Mouse (Mus musculus) stomach, postnatal 0 days (tissue): Measurements from ENCODE around the gene Pdxdc1. TPM values are rescaled to one million over a fixed set of nuclear protein-coding genes. Genes with fewer than 3 reads are reported as not detected.
A peak's percentile ranks its signal among the peaks of the same experiment; 100 is the strongest.

Experiments
- ATAC-seq: fragments of 200-750 bp; cut with Nextera tagmentation; 2 replicates; pipeline ENCODE4 v1.8.0; 2017; ENCODE audit not compliant: low FRiP score, low TSS enrichment
- DNase-seq: peaks from one replicate; pipeline ENCODE4 v3.0.0-alpha.2; 2016; ENCODE audit warnings: low spot score
- H3K27ac ChIP-seq: fragments of 300-500 bp; sonication (generic); replicated peaks from 2 replicates; pipeline ENCODE4 v1.5.1; 2014; ENCODE audit warnings: mild to moderate bottlenecking, control low read depth
- H3K27me3 ChIP-seq: fragments of 300-500 bp; sonication (generic); 2 replicates; pipeline ENCODE4 v1.6.1; 2014; ENCODE audit warnings: low read length; ENCODE audit not compliant: control insufficient read depth, insufficient read depth
- H3K36me3 ChIP-seq: fragments of 300-500 bp; sonication (generic); 2 replicates; pipeline ENCODE4 v1.6.1; 2014; ENCODE audit warnings: low read length, mixed read lengths; ENCODE audit not compliant: control insufficient read depth, insufficient read depth
- H3K4me1 ChIP-seq: fragments of 300-500 bp; sonication (generic); replicated peaks from 2 replicates; pipeline ENCODE4 v1.6.1; 2014; ENCODE audit warnings: antibody characterized with exemption; ENCODE audit not compliant: control insufficient read depth, insufficient read depth
- H3K4me2 ChIP-seq: fragments of 300-500 bp; sonication (generic); replicated peaks from 2 replicates; pipeline ENCODE4 v1.6.1; 2014; ENCODE audit warnings: low read depth, mild to moderate bottlenecking, control low read depth, moderate library complexity
- H3K4me3 ChIP-seq: fragments of 300-500 bp; sonication (generic); 2 replicates; pipeline ENCODE4 v1.5.1; 2014; ENCODE audit warnings: low read depth, low read length, control low read depth
- H3K9ac ChIP-seq: fragments of 300-500 bp; sonication (generic); 2 replicates; pipeline ENCODE4 v1.6.1; 2014; ENCODE audit warnings: mild to moderate bottlenecking, low read length, control low read depth, mixed read lengths
- H3K9me3 ChIP-seq: fragments of 300-500 bp; sonication (generic); 2 replicates; pipeline ENCODE4 v1.6.1; 2016; ENCODE audit warnings: low read length; ENCODE audit not compliant: control insufficient read depth
- CTCF ChIP-seq: IDR thresholded peaks from 2 replicates; pipeline ENCODE4 v1.5.1; 2016; ENCODE audit warnings: antibody characterized with exemption, low read depth, mild to moderate bottlenecking, moderate library complexity
- EP300 ChIP-seq: optimal IDR thresholded peaks from 2 replicates; pipeline ENCODE3; 2016; ENCODE audit warnings: antibody characterized with exemption
- WGBS: fragments of 180-500 bp; shearing (Covaris S2); extraction: QIAGEN DNeasy Blood & Tissue Kit; methylation state at CpG from one replicate; pipeline ENCODE4 v1.1.7; 2014; 5-methylcytosine and 5-hydroxymethylcytosine counted together
- polyA plus RNA-seq: library from polyadenylated mRNA; unstranded; fragments of >200 nt; fragmentation: Nextera tagmentation; extraction: Ambion mirVana; gene quantifications from 2 replicates; pipeline ENCODE4 v1.2.1, GENCODE M21; 2015

The Pdxdc1 gene
- polyA plus RNA-seq, 1 experiment from 2014 or later: 75.1 TPM

- no peaks in the 10 kb centered on the region for H3K4me1 ChIP-seq
- no peak overlapping the region for H3K4me2 ChIP-seq
- no peak for ATAC-seq
- 71% methylated on average over 3 of the region's 3 CpGs for WGBS
- H3K27ac ChIP-seq: no peak overlapping the region
- no peak overlapping the region for H3K9ac ChIP-seq
- DNase-seq: no peak
- H3K36me3 ChIP-seq: no peaks in the 10 kb centered on the region
- H3K27me3 ChIP-seq: no peaks in the 10 kb centered on the region
- TF ChIP-seq EP300 (no peak), CTCF (no peak)
- H3K9me3 ChIP-seq: no peaks in the 10 kb centered on the region
- H3K4me3 ChIP-seq: no peak overlapping the region
These were observed 6.6 kb downstream of the Pdxdc1 start for GRCm38 (mm10) chr16:13896357-13896756.

- Histone ChIP-seq H3K4me2 (no peak overlapping the region), H3K27me3 (no peaks in the 10 kb centered on the region), H3K27ac (no peak overlapping the region), H3K9ac (no peak overlapping the region), H3K36me3 (no peaks in the 10 kb centered on the region), H3K4me1 (no peaks in the 10 kb centered on the region), H3K4me3 (no peak overlapping the region), H3K9me3 (no peaks in the 10 kb centered on the region)
- no peak for TF ChIP-seq EP300
- no peak for TF ChIP-seq CTCF
- no peak for ATAC-seq
- WGBS: 86% methylated on average over 3 of the region's 3 CpGs
- no peak for DNase-seq
These were observed 7.2 kb downstream of the Pdxdc1 start for GRCm38 (mm10) chr16:13895740-13896139.

GRCm38 (mm10) chr16:13894097-13894496 is 8.8 kb downstream of the Pdxdc1 start:
- H3K4me3 ChIP-seq: no peak overlapping the region
- DNase-seq (no peak), ATAC-seq (peak; percentile 54; the same call in 1 of the 2 replicates)
- H3K27ac ChIP-seq: no peak overlapping the region; the same call in 1 of the 2 replicates
- H3K27me3 ChIP-seq: no peaks in the 10 kb centered on the region
- WGBS: 48% methylated on average over 2 of the region's 2 CpGs
- H3K36me3 ChIP-seq: no peaks in the 10 kb centered on the region
- H3K4me1 ChIP-seq: no peaks in the 10 kb centered on the region
- H3K9ac ChIP-seq: no peak overlapping the region
- H3K9me3 ChIP-seq: no peaks in the 10 kb centered on the region
- TF ChIP-seq CTCF (no peak), EP300 (no peak)
- H3K4me2 ChIP-seq: no peak overlapping the region

- ATAC-seq (no peak), DNase-seq (no peak)
- H3K9ac ChIP-seq: no peak overlapping the region
- no peaks in the 10 kb centered on the region for H3K4me1 ChIP-seq
- no peak overlapping the region for H3K4me3 ChIP-seq
- no peaks in the 10 kb centered on the region for H3K9me3 ChIP-seq
- TF ChIP-seq EP300 (no peak), CTCF (no peak)
- H3K27me3 ChIP-seq: no peaks in the 10 kb centered on the region
- no peaks in the 10 kb centered on the region for H3K36me3 ChIP-seq
- H3K4me2 ChIP-seq: no peak overlapping the region
- H3K27ac ChIP-seq: no peak overlapping the region
These were observed 10.1 kb downstream of the Pdxdc1 start for GRCm38 (mm10) chr16:13892850-13893249.

GRCm38 (mm10) chr16:13890449-13890848 is 12.5 kb downstream of the Pdxdc1 start:
- H3K4me2 ChIP-seq: no peak overlapping the region
- H3K9me3 ChIP-seq: no peaks in the 10 kb centered on the region
- no peaks in the 10 kb centered on the region for H3K4me1 ChIP-seq
- TF ChIP-seq EP300 (no peak), CTCF (no peak)
- H3K27ac ChIP-seq: no peak overlapping the region
- ATAC-seq: no peak
- no peak overlapping the region for H3K4me3 ChIP-seq
- DNase-seq: no peak
- whole genome bisulfite sequencing: 75% methylated on average over 2 of the region's 2 CpGs
- H3K9ac ChIP-seq: no peak overlapping the region
- no peaks in the 10 kb centered on the region for H3K36me3 ChIP-seq
- H3K27me3 ChIP-seq: no peaks in the 10 kb centered on the region

- TF ChIP-seq CTCF (no peak), EP300 (no peak)
- peak; percentile 98 for ATAC-seq
- peak; percentile 27 for DNase-seq
- H3K9me3 ChIP-seq: no peaks in the 10 kb centered on the region
- H3K27me3 ChIP-seq: no peaks in the 10 kb centered on the region
- 2% methylated on average over 3 of the region's 3 CpGs for WGBS
- H3K36me3 ChIP-seq: no peaks in the 10 kb centered on the region
- no peaks in the 10 kb centered on the region for H3K4me1 ChIP-seq
- H3K4me2 ChIP-seq: no peak overlapping the region
- peak overlapping the region; percentile 75 for H3K27ac ChIP-seq
- H3K9ac ChIP-seq: no peak overlapping the region
- H3K4me3 ChIP-seq: no peak overlapping the region
These were observed 19.7 kb downstream of the Pdxdc1 start for GRCm38 (mm10) chr16:13883094-13883774.
